Mouse (Mus musculus) gastrocnemius, adult 8-10 months (tissue): Measurements from ENCODE around the gene Ttc7. TPM values are rescaled to one million over a fixed set of nuclear protein-coding genes. Genes with fewer than 3 reads are reported as not detected.

Experiments
- DNase-seq, 2 experiments: peaks; one replicate each; pipeline ENCODE4 v3.0.0; 2022; ENCODE audit warnings: low spot score in 2 of 2
- total RNA-seq, 4 experiments: library from RNA; stranded (reverse); gene quantifications; 2 replicates each; pipeline ENCODE4 v1.2.4; 2022

Gene Ttc7
- total RNA-seq, 4 experiments from 2014 or later = 8.2 to 9.4 (median 9.1) TPM

DNA sequence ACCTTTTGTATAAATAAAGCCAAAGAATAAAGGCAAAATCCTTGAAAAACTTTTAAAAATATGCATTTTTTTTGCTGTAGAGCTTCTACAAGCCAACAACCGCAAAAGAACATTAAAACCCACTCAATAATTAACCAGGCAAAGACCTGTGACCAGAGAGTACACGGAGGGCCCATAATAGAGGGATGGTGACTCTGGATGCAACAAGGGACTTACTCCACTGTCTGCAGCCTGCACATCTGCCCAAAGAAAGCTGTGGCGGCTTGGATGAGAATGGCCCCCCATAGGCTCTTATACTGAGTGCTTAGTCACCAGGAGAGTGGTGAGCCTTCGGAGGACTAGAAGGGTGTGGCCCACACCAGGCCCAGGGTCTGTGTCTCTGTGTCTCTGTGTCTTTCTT is 120.8 kb downstream of the Ttc7 start:
- no peak for DNase-seq

- DNase-seq = no peak
Observed at GRCm38 (mm10) chr17:87405576-87405975, 122.9 kb downstream of the Ttc7 start.

- DNase-seq = no peak
Observed at GRCm38 (mm10) chr17:87406646-87407045, 124.0 kb downstream of the Ttc7 start.

DNA sequence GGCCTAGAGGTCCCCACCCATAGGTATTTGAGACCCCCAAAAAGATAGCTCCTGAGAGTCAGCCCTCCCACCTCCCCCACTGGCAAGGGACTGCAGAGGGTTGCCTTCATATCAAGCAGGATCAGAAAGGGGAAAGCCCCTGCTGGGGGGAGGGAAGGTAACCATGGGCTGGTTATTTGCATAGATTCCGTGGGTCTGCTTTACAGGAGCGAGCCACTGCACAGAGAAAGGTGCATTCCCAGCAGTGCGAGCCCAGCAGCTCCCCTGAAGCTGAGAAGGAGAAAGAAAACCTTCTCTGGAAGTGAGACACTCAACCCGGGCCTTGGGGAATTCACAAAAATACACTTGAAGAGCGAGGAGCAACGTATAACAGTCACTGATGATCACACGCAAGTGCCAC is 135.4 kb downstream of the Ttc7 start:
- no peak for DNase-seq

GRCm38 (mm10) chr17:87427511-87427910 is 144.8 kb downstream of the Ttc7 start, which contains the start of gene Stpg4:
TSS of gene Stpg4 (minus strand) at chr17:87427741.
- DNase-seq = no peak

GRCm38 (mm10) chr17:87429431-87429830 is 146.7 kb downstream of the Ttc7 start:
- no peak for DNase-seq

Other genes with a start within 250 kb of the Ttc7 start
- 10 to 100 TPM; 13.1 to 17.8 (median 15.2) TPM for gene Socs5, start 175.2 kb upstream of the Ttc7 start, total RNA-seq
- 10 to 100 TPM; 21.3 to 23.9 (median 23.1) TPM for gene Mcfd2, start 17.0 kb upstream of the Ttc7 start, total RNA-seq
- gene Stpg4, start 144.9 kb downstream of the Ttc7 start, total RNA-seq = not detected
- 100 to 1,000 TPM; 155 to 194 (median 178) TPM for gene Calm2, start 164.0 kb downstream of the Ttc7 start, total RNA-seq